Mouse (Mus musculus): Measurements from ENCODE around the gene Ndufs2.

The Ndufs2 gene

GRCm38 (mm10) chr1:171232800-171233730 is 18.1 kb downstream of the Ndufs2 start:
- in situ Hi-C loops (cut with MboI, MseI), result no loop called here

- in situ Hi-C loops (cut with MboI, MseI), result no loop called here
Measured at GRCm38 (mm10) chr1:171232348-171232747, 18.8 kb downstream of the Ndufs2 start.

GRCm38 (mm10) chr1:171231844-171232243 is 19.3 kb downstream of the Ndufs2 start:
- in situ Hi-C loops (cut with MboI, MseI), result no loop called here

GRCm38 (mm10) chr1:171230215-171230614 is 21.0 kb downstream of the Ndufs2 start:
- in situ Hi-C loops (cut with MboI, MseI), result no loop called here

GRCm38 (mm10) chr1:171229750-171230149 is 21.4 kb downstream of the Ndufs2 start:
- in situ Hi-C loops (cut with MboI, MseI), result no loop called here

GRCm38 (mm10) chr1:171227879-171228278 is 23.3 kb downstream of the Ndufs2 start:
- in situ Hi-C loops (cut with MboI, MseI), result no loop called here

- in situ Hi-C loops (cut with MboI, MseI), result no loop called here
Measured at GRCm38 (mm10) chr1:171226780-171227179, 24.4 kb downstream of the Ndufs2 start.

GRCm38 (mm10) chr1:171224857-171225256 is 26.3 kb downstream of the Ndufs2 start, which contains the start of gene Apoa2:
Apoa2 (plus strand) TSS chr1:171225054.
- in situ Hi-C loops (cut with MboI, MseI), result loop anchor here in 1 of 2 experiments (5.0 kb wide), 1 partner anchor 108 kb away; no protein-coding TSS in a partner anchor

GRCm38 (mm10) chr1:171223796-171224195 is 27.4 kb downstream of the Ndufs2 start:
- in situ Hi-C loops (cut with MboI, MseI), result loop anchor here in 1 of 2 experiments (5.0 kb wide), 1 partner anchor 106 kb away; no protein-coding TSS in a partner anchor

GRCm38 (mm10) chr1:171223168-171223567 is 28.0 kb downstream of the Ndufs2 start:
- in situ Hi-C loops (cut with MboI, MseI), result loop anchor here in 1 of 2 experiments (5.0 kb wide), 1 partner anchor 106 kb away; no protein-coding TSS in a partner anchor

GRCm38 (mm10) chr1:171222238-171223155 is 28.7 kb downstream of the Ndufs2 start, which contains the start of gene Tomm40l:
Tomm40l (minus strand) TSS chr1:171222514.
- in situ Hi-C loops (cut with MboI, MseI), result loop anchor here in 1 of 2 experiments (5.0 kb wide), 1 partner anchor 105 kb away; no protein-coding TSS in a partner anchor

- in situ Hi-C loops (cut with MboI, MseI), result loop anchor here in 1 of 2 experiments (5.0 kb wide), 1 partner anchor 104 kb away; no protein-coding TSS in a partner anchor
Measured at GRCm38 (mm10) chr1:171221281-171222193, 29.7 kb downstream of the Ndufs2 start.

- in situ Hi-C loops (cut with MboI, MseI), result loop anchor here in 1 of 2 experiments (5.0 kb wide), 1 partner anchor 104 kb away; no protein-coding TSS in a partner anchor
Measured at GRCm38 (mm10) chr1:171220871-171221270, 30.3 kb downstream of the Ndufs2 start.

- in situ Hi-C loops (cut with MboI, MseI), result loop anchor here in 1 of 2 experiments (5.0 kb wide), 1 partner anchor 94 kb away; no protein-coding TSS in a partner anchor
Measured at GRCm38 (mm10) chr1:171216241-171216955, 34.8 kb downstream of the Ndufs2 start.

GRCm38 (mm10) chr1:171213801-171214496 is 37.2 kb downstream of the Ndufs2 start, which contains the start of gene Nr1i3:
Nr1i3 (plus strand) TSS chr1:171213970.
- in situ Hi-C loops (cut with MboI, MseI), result no loop called here

- in situ Hi-C loops (cut with MboI, MseI), result no loop called here
Measured at GRCm38 (mm10) chr1:171212854-171213253, 38.3 kb downstream of the Ndufs2 start.

GRCm38 (mm10) chr1:171209409-171209808 is 41.8 kb downstream of the Ndufs2 start:
- in situ Hi-C loops (cut with MboI, MseI), result no loop called here

GRCm38 (mm10) chr1:171205704-171206493 is 45.3 kb downstream of the Ndufs2 start:
- in situ Hi-C loops (cut with MboI, MseI), result no loop called here
